Mouse (Mus musculus) gastrocnemius, postnatal 4 days (tissue): ENCODE measurements around the gene Traf6. TPM values are rescaled to one million over a fixed set of nuclear protein-coding genes. Genes with fewer than 3 reads are reported as not detected.
"Not testable (repeated sequence)": the region's sequence is repeated elsewhere in the genome, so short reads cannot be mapped to it uniquely, and the experiment has no call there.

Experiments used
- DNase-seq, 2 experiments: peaks; one replicate each; pipeline ENCODE4 v3.0.0; 2021 to 2022; ENCODE audit warnings: low spot score in 2 of 2, mixed read lengths in 2 of 2
- total RNA-seq, 2 experiments: library from RNA; stranded (reverse); gene quantifications; 2 replicates each; pipeline ENCODE4 v1.2.3; 2021

Gene Traf6
- total RNA-seq, 2 experiments from 2014 or later = 11.7 to 14.6 TPM

DNA sequence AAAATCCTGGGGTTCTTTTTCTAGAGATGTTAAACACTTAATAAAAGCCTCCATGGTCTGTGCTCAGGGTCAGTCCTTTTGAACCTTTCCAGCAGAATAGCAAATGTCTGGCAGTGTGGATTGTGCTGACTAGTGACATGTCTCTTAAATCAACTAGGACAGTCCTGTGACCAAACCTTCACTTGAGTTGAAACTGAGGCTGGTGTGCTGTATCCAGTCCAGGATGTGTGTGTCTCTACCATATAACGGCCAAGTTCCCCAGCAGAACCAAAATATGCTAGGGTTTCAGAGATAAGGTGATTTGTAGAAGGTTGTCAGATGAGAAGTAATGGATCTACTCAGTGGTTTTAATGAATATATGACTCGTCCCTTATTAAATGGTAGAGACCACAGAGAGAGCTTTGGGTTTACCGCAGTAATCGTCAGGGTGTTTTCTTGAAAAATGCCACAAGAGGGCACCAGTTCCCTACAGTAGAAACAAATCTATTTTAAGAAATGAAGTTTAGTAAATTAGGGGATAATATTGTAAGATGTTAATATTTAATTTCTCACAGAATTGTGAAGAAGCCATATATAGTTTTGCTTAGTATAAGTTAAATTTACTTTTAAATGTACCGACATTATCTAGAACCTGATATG is 15.5 kb downstream of the Traf6 start:
- no peak for DNase-seq

DNA sequence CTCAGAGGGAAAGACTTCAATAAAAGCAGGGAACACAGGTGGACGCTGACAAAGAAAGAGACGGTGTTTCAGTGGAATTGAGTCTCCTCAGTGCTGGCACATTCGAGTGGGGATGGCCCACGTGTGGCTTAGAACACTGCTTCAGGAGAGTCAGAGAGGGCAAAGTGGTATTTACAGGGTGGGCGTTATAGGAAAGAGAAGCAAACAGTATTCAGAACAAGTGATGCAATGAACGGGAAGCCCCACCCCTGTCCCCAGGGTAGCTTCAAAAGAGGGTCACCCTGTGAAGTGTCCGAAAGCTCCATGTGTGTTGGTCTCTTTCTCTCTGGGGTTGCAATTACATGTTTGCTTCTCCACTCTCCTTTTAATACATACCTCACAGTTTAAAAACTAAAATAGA is 17.4 kb downstream of the Traf6 start:
- no peak for DNase-seq

DNA sequence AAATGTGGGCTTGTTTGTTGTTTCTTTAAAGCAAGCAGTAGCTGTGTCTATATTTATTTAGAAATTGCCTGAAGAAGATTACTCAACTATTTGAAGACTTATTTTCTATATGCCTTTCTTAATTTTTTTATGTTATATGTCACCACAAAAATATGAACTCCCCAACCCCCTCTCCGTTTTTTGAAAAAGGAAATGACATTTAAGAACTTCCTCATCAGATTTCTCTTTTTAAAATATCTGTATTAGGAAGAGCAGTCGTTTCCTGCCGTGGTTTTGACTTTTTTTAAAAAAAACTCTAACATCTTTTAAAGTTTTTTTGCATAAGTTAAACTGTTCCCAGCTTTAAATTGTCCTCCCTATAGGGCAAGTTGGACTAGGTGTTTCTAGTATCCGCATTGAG is 21.1 kb downstream of the Traf6 start:
- no peak for DNase-seq

DNA sequence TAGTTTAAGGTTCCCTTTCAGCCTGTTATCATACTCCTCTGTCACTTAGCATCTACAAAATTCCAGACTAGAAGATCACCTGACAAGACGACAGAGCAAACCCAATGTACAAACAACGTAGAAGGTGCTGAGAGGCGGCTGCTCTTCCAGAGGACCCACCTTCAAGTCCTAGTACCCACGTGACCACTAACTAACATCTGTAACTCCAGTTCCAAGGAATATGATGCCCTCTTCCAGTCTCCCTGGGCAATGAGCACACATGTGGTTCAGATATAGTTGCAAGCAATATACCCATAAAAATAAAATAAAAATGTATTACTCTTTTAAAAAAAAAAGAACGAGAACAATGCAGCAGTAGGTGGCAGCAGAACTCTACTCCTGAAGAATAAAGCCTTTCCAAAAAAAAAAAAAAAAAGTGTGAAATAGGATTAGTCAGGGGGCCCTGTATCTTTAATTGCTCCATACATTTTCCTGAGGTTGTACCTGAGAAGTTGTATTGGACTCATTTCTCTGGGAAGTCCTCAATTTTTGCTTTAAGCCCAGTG is 27.8 kb downstream of the Traf6 start:
- no peak for DNase-seq

GRCm38 (mm10) chr2:101711608-101712007 is 33.4 kb downstream of the Traf6 start:
- no peak for DNase-seq

DNA sequence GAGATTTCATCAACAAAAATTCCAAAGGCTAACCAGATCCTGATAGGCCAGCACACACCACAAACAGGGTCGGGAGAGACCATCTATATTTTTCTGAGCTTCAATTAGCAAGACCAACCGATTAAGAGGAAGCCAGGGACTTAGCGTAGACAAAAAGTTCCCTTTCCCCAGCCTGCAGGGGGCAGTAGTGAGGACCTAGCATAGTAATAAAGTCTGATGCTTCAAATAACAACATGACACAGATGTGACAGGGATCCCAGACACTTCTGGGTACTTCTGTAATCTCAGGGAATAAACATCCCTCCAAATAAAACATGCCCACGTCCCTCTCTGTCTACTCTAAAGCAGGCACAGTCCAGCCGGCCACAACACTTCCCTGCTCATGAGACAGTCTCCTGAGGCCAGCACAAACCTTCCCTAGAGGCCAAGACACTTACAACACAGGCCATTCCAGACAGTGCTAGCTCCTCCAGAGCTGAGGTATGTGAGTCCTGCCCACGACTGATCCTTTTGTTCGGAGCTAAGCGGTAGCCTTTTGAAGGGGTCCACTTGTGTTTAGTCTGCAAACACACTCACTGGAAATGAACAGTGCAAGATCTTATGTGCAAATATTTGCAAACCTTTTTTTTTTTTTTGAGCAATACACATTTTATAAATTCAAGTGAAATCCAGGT is 37.6 kb downstream of the Traf6 start:
- DNase-seq = no peak

GRCm38 (mm10) chr2:101717162-101717561 is 38.9 kb downstream of the Traf6 start:
- no peak for DNase-seq

DNA sequence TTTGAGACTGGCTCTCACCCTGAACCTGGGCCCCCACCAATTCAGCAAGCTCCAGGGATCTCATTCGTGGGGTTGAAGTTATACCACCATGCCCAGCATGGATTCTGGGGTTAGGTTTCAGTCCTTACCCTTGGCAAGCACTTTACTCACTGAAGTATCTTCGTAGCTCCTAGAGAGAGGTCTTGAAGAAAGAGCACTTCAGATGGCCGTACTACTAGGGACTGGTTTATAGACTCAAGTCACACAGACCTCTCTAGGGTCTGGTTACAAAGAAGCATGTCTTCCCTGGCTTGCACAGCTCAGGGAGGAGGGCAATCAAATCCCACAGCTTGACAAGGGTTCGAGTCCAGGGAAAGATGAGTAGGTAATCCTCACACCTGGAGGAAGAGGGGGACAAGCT is 43.6 kb downstream of the Traf6 start:
- DNase-seq = no peak

GRCm38 (mm10) chr2:101722370-101723332 is 44.4 kb downstream of the Traf6 start:
- no peak for DNase-seq

- no peak for DNase-seq
These were observed 45.2 kb downstream of the Traf6 start for GRCm38 (mm10) chr2:101723333-101723881.

DNA sequence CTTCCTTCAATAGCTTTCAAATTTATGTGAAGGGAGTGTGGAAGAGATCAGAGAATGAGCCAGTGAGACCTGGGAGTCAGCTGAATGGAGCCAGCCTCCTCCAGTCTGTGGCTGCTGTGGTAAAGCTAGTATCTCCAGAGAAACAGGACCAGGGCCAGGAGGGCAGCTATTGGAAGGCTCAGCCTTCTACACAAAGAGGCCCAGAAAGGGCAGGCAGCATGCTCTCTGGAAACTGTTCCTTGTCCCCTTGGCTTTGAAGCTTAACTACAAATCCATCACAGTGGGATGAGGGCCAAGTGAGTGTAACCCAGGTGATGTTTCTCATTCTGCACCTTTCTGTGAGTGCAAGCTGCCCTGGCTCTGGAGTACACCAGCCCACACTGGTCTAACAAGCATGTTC is 49.6 kb downstream of the Traf6 start:
- DNase-seq = no peak

DNA sequence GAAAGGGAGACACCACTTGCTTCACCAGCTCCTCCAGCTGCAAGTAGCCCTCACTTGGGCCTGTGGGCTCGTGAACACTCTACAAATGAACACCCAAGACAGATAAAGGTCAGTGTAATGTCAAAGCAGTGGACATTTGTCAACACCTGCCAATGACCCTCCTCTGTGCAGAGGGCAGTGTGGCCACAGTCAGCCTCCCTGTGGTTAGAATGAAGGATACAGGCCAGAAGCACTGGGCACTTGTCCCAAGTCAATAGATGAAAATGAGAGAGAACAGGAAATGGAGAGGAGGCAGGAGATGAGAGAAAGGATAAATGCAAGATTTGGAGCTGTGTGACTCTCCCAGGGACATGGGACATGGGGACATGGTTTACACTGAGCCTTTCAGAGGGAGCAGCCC is 51.2 kb downstream of the Traf6 start:
- DNase-seq = no peak

DNA sequence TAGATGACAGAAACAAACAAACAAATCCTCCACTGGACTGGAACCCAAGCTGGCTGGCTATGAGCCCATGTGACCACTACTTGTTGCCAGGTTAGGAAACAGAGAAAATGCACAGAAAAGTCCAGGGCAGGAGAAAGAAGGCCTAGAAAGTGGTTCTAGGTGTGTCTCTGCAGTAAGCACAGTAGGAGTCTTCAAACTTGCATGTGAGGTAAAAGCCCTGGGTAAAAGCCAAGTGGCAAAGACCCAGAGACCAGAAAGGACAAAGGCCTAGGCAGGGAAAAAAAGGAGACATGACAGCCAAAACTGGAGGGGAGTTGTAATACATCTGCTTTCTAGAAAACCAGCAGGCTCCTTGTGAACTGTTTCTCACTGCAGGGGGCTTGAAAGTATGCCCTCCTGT is 52.7 kb downstream of the Traf6 start:
- DNase-seq = no peak

DNA sequence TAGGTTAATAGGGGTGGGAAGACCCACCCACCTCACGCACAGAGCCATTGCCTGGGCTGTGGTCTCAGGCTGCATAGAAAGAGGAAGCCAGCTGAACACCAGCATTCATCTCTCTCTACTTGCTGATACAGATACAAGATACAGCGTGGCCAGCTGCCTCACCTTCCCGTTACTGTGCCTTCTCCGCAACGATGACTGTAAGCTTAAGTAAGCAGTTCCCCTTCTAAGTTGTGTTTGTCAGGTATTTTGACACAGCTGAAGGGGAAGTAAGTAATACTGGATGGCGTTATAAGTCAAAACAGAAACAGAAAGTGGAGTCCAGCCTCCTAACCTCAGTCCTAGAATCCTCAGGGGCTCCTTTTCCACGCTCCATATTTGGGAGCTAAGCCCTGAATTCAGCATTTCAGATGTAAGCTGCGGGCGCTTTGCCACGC is 54.6 kb downstream of the Traf6 start:
- no peak for DNase-seq

DNA sequence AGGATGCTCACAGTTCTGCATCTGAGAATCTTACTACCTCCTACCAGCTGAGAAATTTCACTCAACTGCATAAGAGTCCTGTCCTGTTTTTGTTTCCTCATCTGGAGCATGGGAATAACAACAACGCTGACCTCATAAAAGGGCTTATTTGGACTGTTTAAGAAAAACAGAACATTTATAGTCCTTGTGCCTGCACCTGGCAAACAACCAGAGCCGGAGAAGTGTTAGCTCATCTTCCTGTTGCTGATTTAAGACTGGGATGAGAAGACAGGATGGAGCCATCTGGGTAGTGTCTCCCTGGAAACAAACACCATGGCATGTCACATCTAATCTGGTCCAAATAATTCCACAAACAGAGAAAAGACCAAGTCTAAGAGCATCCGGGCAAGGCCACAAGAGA is 55.3 kb downstream of the Traf6 start:
- DNase-seq = no peak

DNA sequence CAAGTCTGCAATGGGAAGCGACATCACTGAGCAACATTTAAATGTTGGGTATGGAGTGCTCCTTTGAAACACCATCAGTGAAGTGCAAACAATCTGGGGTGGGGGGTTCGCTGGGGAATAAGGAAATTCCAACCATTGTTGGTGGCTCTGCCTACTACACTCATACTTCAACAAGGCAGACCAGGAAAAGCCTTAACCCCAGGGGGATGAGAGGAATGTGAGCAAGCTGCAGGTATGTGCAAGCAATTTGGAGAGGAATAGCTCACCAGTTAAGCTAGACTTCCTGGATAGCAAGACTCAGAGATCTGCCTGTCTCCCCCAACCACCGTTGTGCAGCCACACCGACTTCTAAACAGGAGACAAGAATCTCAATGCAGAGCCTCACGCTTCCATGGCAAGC is 61.7 kb downstream of the Traf6 start:
- DNase-seq = no peak

GRCm38 (mm10) chr2:101741653-101742052 is 63.4 kb downstream of the Traf6 start:
- no peak for DNase-seq

- DNase-seq = no peak
These were observed 64.0 kb downstream of the Traf6 start for GRCm38 (mm10) chr2:101742072-101742860.

DNA sequence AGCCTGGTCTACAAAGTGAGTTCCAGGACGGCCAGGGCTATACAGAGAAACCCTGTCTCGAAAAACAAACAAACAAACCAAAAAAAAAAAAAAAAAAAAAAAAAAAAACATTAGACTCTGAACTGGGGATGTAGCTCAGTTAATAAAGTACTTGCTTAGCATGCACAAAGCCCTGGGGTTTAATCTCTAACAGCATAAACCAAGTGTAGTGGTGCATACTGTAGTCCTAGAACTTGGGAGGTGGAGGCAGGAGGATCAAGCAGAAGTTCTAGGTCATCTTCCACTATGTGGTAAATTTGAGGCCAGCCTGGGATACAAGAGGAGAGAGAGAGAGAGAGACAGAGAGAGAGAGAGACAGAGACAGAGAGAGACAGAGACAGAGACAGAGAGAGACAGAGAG is 67.4 kb downstream of the Traf6 start:
- not testable (repeated sequence) for DNase-seq

- DNase-seq = no peak
These were observed 68.3 kb downstream of the Traf6 start for GRCm38 (mm10) chr2:101746537-101746936.
